Mouse (Mus musculus): ENCODE measurements around the gene Stk39.
A peak's percentile ranks its signal among the peaks of the same experiment; 100 is the strongest.

The Stk39 gene

DNA sequence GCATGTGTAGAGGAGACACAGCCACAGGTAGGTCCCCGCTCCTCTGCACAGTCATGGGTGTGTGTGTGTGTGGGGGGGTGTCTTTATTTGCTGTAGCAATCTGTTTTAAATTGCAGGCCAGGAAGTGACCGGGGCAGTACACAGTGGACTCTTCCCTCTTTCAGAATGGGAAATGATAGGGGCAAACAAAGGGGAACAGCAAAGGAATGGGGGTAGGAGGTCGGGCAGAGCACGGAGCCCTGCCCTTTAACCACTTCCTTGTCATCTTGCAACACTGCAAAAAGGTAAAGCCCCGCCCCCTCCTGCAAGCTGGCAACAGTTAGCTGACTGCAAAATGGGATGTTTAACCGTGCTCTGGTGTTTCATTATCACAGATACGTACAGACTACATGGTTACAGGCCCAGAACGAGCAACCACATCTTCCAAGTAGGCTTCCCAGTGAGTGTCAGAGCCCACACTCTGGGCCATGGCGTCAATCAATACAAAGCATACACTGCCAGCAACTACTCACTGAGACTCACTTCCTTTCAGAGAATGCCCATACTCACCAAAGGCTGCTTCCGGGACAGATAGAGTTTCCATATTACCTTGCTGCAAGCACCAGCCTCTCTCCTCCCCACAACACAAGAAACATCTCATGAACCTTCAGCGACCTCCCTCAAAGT is 89.5 kb downstream of the Stk39 start:
- DNase-seq (ENCODE audit: low spot score in 2 of 2): no peak

DNA sequence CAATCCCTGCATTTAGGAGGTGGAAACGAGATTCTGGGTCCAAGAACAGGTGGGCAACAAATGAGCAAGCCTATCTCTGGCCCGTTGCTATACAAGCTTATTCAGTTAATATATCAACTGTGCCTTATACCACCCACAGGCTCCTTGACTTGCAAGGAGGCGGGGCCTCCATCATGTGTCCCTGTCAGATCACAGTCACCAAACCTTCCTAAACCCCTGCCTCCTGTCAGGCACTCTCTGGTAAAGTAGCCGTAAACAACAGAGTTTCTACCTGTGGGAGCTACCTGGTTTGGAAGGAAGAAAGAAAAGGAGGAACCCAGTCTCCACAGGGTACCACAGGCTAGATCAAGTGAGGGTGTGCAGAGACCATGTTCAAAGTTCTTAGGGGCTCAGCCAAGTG is 90.2 kb downstream of the Stk39 start:
- no peak for DNase-seq (ENCODE audit: low spot score in 2 of 2)

- DNase-seq (ENCODE audit: low spot score in 2 of 2): no peak
These were observed 90.9 kb downstream of the Stk39 start for GRCm38 (mm10) chr2:68381205-68381604.

DNA sequence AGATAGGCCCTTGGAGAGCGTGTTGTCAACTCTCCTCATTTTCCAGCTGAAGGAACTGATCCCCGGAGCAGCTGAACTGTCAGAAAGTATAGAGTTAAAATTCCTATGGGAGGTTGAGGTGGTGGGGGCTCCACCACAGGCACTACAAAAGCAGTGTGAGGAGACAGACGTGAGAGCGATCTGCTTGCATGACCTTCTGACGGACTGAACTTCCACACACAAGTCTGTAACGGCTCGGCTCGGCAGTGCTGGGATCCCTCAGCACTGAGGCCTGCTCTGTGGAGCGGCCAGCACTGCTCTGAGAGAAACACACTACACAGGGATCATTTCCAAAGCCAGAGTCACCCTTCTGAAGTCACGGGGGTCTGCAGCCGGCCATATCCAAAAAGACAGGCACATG is 92.4 kb downstream of the Stk39 start:
- DNase-seq (ENCODE audit: low spot score in 2 of 2): no peak

- DNase-seq (ENCODE audit: low spot score in 2 of 2): no peak
These were observed 93.7 kb downstream of the Stk39 start for GRCm38 (mm10) chr2:68378319-68378718.

GRCm38 (mm10) chr2:68377251-68377681 is 94.8 kb downstream of the Stk39 start:
- no peak for DNase-seq (ENCODE audit: low spot score in 2 of 2)

GRCm38 (mm10) chr2:68376660-68377059 is 95.4 kb downstream of the Stk39 start:
- DNase-seq (ENCODE audit: low spot score in 2 of 2): peak in 1 of 2 experiments; percentile 47

- DNase-seq (ENCODE audit: low spot score in 2 of 2): no peak
These were observed 97.9 kb downstream of the Stk39 start for GRCm38 (mm10) chr2:68374202-68374601.

DNA sequence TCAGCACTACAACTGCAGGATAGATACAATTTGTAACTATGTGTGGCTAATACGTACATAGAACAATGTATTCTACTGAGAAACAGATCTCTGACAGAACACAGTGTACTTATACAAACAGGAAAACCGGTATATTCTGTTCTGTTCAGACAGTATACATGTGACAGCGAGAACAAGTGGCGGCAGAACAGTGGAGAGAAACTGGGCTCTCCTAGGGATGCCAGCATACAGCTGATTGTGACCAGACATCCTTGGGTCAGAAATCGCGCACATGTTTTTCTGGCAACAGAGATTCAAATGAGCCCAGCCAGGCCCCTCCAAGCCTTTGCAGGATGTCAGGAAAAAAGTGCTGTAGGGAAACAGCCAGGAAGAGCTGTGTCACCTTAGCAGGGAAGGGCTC is 100.2 kb downstream of the Stk39 start:
- no peak for DNase-seq (ENCODE audit: low spot score in 2 of 2)

DNA sequence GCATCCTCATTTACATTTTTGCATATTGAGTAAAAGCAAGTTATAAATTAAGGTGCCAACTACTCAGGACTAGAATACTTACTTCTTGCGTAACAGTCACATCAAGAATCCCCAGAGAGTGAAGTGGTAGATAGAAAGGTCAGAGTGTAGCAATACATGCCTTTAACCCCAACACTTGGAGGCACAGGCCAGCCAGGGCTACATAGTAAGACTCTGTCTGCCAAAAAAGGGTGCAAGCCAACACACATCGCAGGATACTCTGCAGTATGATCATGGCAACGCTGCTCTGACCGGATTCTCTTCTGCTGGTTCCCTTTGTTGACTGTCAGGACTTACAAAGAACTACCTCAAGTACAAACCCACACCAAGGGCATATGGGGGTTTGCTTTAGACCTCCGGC is 101.7 kb downstream of the Stk39 start:
- no peak for DNase-seq (ENCODE audit: low spot score in 2 of 2)

GRCm38 (mm10) chr2:68369080-68369479 is 103.0 kb downstream of the Stk39 start:
- no peak for DNase-seq (ENCODE audit: low spot score in 2 of 2)

DNA sequence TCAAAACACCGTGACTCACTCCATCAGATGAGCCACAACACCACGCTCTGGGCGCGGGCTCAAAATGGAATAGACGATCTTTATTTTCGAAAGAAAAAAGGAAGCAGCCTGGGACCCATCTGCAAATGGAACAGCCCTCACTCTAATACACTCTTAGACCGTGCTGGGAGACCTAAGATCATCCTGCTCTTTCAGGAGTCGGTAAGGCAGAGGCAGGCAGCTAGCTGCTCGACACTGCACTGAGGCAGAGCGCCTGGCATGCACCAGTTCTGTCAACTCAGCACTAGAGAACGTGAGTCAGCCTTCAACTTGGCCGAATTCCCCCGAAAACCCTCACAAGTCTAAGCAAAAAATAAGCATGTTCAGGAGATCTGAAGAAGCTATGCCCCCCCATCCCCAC is 104.1 kb downstream of the Stk39 start:
- no peak for DNase-seq (ENCODE audit: low spot score in 2 of 2)

GRCm38 (mm10) chr2:68366897-68367193 is 105.2 kb downstream of the Stk39 start:
- no peak for DNase-seq (ENCODE audit: low spot score in 2 of 2)

- DNase-seq (ENCODE audit: low spot score in 2 of 2): no peak
These were observed 105.8 kb downstream of the Stk39 start for GRCm38 (mm10) chr2:68366091-68366896.

GRCm38 (mm10) chr2:68365504-68365903 is 106.6 kb downstream of the Stk39 start:
- no peak for DNase-seq (ENCODE audit: low spot score in 2 of 2)

DNA sequence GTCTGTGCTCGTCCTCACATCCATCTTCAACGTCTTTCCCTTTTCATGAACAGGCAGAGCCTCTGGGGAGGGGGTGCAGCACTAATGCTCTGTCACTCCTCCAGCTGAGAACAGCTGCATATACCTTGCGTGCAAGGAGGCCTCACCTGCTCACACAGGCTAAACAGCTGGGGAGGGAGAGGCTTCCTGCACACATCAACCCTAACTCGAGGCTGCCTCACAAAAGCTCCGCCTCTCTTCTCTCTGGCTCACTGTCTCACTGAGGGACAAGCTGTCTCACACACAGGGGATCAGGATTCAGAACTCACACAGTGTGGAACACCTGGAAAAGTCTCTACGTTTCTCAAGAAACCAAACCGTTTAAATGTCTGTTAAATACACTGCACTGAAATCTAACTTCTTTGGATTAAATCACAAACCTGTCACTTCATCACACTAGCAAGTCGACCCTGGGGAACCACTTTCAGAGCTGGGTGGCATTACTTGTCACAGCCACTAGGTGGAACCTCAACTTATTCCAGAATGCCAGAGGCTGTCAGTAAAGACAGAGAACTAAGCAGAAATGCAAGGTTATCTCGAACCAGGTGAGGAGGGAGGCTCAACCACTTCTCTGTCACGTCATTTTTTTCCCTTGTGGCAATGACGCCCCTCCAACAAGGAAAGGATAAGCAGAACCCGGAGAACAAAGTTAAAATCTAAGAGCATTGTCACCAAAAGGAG is 107.7 kb downstream of the Stk39 start:
- DNase-seq (ENCODE audit: low spot score in 2 of 2): no peak

GRCm38 (mm10) chr2:68363159-68363558 is 108.9 kb downstream of the Stk39 start:
- no peak for DNase-seq (ENCODE audit: low spot score in 2 of 2)

GRCm38 (mm10) chr2:68361701-68362100 is 110.4 kb downstream of the Stk39 start:
- no peak for DNase-seq (ENCODE audit: low spot score in 2 of 2)

- DNase-seq (ENCODE audit: low spot score in 2 of 2): no peak
These were observed 121.4 kb downstream of the Stk39 start for GRCm38 (mm10) chr2:68350621-68351020.

DNA sequence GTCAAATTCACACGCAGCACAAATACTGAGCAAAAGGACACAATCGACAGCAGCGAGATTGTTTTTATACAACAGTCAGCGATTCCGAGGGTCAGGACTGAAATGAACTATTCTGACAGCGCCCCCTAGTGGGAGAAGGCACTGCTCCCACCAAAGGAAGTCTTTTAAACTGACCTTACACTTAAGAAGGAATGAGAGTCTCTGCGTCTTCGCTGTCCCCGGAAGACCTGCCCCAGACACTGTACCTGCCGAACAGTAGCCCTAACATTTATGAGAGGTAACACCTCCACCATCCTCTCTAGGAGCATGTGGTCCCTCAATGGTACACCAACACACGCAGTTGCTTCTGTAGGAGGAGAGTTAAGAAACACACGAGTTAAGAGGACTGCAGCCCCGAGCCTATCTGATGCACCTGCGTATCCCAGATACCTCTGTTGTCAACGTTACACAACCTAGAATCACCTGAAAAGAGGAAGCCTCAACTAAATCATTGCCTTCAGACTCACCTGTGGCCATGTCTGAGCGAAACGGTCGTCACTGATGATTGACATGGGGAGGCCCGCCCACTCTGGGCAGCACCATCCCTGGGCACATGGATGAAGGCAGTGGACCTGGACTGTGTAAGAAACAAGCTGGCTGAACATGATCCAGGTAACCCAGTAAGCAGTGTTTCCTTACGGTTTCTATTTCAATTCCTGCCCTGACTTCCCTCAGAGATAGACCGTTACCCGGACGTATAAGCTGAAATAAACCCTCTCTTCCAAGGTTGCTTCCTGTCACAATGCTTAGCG is 122.3 kb downstream of the Stk39 start:
- DNase-seq (ENCODE audit: low spot score in 2 of 2): peak; percentile 54 to 87

DNA sequence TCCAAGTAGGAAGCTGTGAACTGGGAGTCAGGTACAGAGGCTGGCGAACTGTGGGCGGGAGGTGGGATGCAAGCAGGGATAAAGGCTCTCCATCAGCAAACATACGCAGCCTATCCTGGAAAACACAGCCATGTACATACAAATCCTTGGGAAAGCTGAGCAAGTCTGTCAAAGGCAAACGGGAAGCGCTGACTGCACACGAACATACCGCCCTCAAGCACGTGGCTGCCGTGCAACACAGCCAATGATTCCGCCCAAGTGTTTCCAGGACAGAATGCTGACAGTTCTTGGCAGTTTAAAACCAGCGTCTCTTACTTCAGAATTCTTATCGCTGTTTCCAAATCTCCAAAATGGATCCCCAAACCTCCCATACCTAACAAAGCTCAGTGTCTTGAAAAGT is 123.1 kb downstream of the Stk39 start:
- DNase-seq (ENCODE audit: low spot score in 2 of 2): no peak

- no peak for DNase-seq (ENCODE audit: low spot score in 2 of 2)
These were observed 125.3 kb downstream of the Stk39 start for GRCm38 (mm10) chr2:68346606-68347237.
